Mouse (Mus musculus): Measurements from ENCODE around the gene Irf8. TPM values are rescaled to one million over a fixed set of nuclear protein-coding genes. Genes with fewer than 3 reads are reported as not detected.

The Irf8 gene
- polyA plus RNA-seq, 1 experiment from 2014 or later, result 19.1 TPM

- Histone ChIP-seq H3K4me3 (ENCODE audit: low read length) (0 out of 2 replicates have a peak overlapping the region, but pooled peaks have one; percentile 3), H3K27ac (ENCODE audit: low read length) (peak overlapping the region; percentile 76), H3K9me3 (ENCODE audit: control insufficient read depth, low read length) (no peaks in the 10 kb centered on the region), H3K9ac (ENCODE audit: low read length) (peak overlapping the region; percentile 49), H3K4me2 (ENCODE audit: low read depth, low read length) (peak overlapping the region; percentile 30), H3K4me1 (replicated peaks; ENCODE audit: control insufficient read depth, insufficient read depth, low read length) (peaks cover 21% of the 10 kb centered on the region), H3K36me3 (ENCODE audit: control insufficient read depth, insufficient read depth, low read length) (no peaks in the 10 kb centered on the region), H3K27me3 (ENCODE audit: control insufficient read depth, insufficient read depth, low read depth, low read length) (no peaks in the 10 kb centered on the region)
- no peak; the same call in 1 of the 2 replicates for ATAC-seq (ENCODE audit: low read depth)
- 57% methylated on average over 21 of the region's 21 CpGs for WGBS
These were observed 15.3 kb downstream of the Irf8 start for GRCm38 (mm10) chr8:120751226-120752081.

- H3K9ac ChIP-seq (ENCODE audit: low read length), result peak overlapping the region; percentile 49
These were observed 15.9 kb downstream of the Irf8 start for GRCm38 (mm10) chr8:120752082-120752452.

GRCm38 (mm10) chr8:120753476-120753875, 17.3 kb downstream of the Irf8 start:
- Histone ChIP-seq H3K9me3 (ENCODE audit: control insufficient read depth, low read length) (no peaks in the 10 kb centered on the region), H3K27ac (ENCODE audit: low read length) (no peak overlapping the region), H3K27me3 (ENCODE audit: control insufficient read depth, insufficient read depth, low read depth, low read length) (no peaks in the 10 kb centered on the region), H3K4me2 (ENCODE audit: low read depth, low read length) (no peak overlapping the region), H3K4me3 (ENCODE audit: low read length) (no peak overlapping the region), H3K4me1 (replicated peaks; ENCODE audit: control insufficient read depth, insufficient read depth, low read length) (peaks cover 23% of the 10 kb centered on the region), H3K36me3 (ENCODE audit: control insufficient read depth, insufficient read depth, low read length) (no peaks in the 10 kb centered on the region), H3K9ac (ENCODE audit: low read length) (no peak overlapping the region)
- WGBS, result 94% methylated on average over 22 of the region's 22 CpGs
- no peak for ATAC-seq (ENCODE audit: low read depth)

More at GRCm38 (mm10) chr8:120752082-120752452, 15.9 kb downstream of the Irf8 start:
- no peaks in the 10 kb centered on the region for H3K27me3 ChIP-seq (ENCODE audit: control insufficient read depth, insufficient read depth, low read depth, low read length)
- 0 out of 2 replicates have a peak overlapping the region, but pooled peaks have one; percentile 3 for H3K4me3 ChIP-seq (ENCODE audit: low read length)
- H3K36me3 ChIP-seq (ENCODE audit: control insufficient read depth, insufficient read depth, low read length), result no peaks in the 10 kb centered on the region
- H3K4me1 ChIP-seq (replicated peaks; ENCODE audit: control insufficient read depth, insufficient read depth, low read length), result peaks cover 21% of the 10 kb centered on the region
- 2% methylated on average over 12 of the region's 12 CpGs for WGBS
- no peaks in the 10 kb centered on the region for H3K9me3 ChIP-seq (ENCODE audit: control insufficient read depth, low read length)
- H3K27ac ChIP-seq (ENCODE audit: low read length), result peak overlapping the region; percentile 76
- peak overlapping the region; percentile 30 for H3K4me2 ChIP-seq (ENCODE audit: low read depth, low read length)
- ATAC-seq (ENCODE audit: low read depth), result peak; percentile 82

- H3K4me2 ChIP-seq (ENCODE audit: low read depth, low read length), result no peak overlapping the region
- ATAC-seq (ENCODE audit: low read depth), result no peak
- no peak overlapping the region; the same call in 1 of the 2 replicates for H3K9ac ChIP-seq (ENCODE audit: low read length)
These were observed 19.4 kb downstream of the Irf8 start for GRCm38 (mm10) chr8:120755306-120756297.

GRCm38 (mm10) chr8:120758005-120758404, 21.8 kb downstream of the Irf8 start:
- no peak overlapping the region for H3K27ac ChIP-seq (ENCODE audit: low read length)
- no peaks in the 10 kb centered on the region for H3K36me3 ChIP-seq (ENCODE audit: control insufficient read depth, insufficient read depth, low read length)
- H3K4me1 ChIP-seq (replicated peaks; ENCODE audit: control insufficient read depth, insufficient read depth, low read length), result peaks cover 6% of the 10 kb centered on the region; the same call in 1 of the 2 replicates
- H3K9ac ChIP-seq (ENCODE audit: low read length), result no peak overlapping the region
- ATAC-seq (ENCODE audit: low read depth), result no peak
- no peak overlapping the region for H3K4me2 ChIP-seq (ENCODE audit: low read depth, low read length)
- no peak overlapping the region for H3K4me3 ChIP-seq (ENCODE audit: low read length)
- 59% methylated on average over 4 of the region's 4 CpGs for WGBS
- no peaks in the 10 kb centered on the region for H3K27me3 ChIP-seq (ENCODE audit: control insufficient read depth, insufficient read depth, low read depth, low read length)
- no peaks in the 10 kb centered on the region for H3K9me3 ChIP-seq (ENCODE audit: control insufficient read depth, low read length)

More at GRCm38 (mm10) chr8:120755306-120756297, 19.4 kb downstream of the Irf8 start:
- Histone ChIP-seq H3K27ac (ENCODE audit: low read length) (no peak overlapping the region), H3K4me3 (ENCODE audit: low read length) (no peak overlapping the region), H3K9me3 (ENCODE audit: control insufficient read depth, low read length) (no peaks in the 10 kb centered on the region), H3K27me3 (ENCODE audit: control insufficient read depth, insufficient read depth, low read depth, low read length) (no peaks in the 10 kb centered on the region), H3K36me3 (ENCODE audit: control insufficient read depth, insufficient read depth, low read length) (no peaks in the 10 kb centered on the region), H3K4me1 (replicated peaks; ENCODE audit: control insufficient read depth, insufficient read depth, low read length) (peaks cover 23% of the 10 kb centered on the region)
- WGBS, result 49% methylated on average over 19 of the region's 19 CpGs

- Histone ChIP-seq H3K4me2 (ENCODE audit: low read depth, low read length) (no peak overlapping the region), H3K4me3 (ENCODE audit: low read length) (no peak overlapping the region), H3K27ac (ENCODE audit: low read length) (no peak overlapping the region), H3K4me1 (replicated peaks; ENCODE audit: control insufficient read depth, insufficient read depth, low read length) (peaks cover 6% of the 10 kb centered on the region; the same call in 1 of the 2 replicates), H3K9ac (ENCODE audit: low read length) (no peak overlapping the region), H3K27me3 (ENCODE audit: control insufficient read depth, insufficient read depth, low read depth, low read length) (no peaks in the 10 kb centered on the region), H3K9me3 (ENCODE audit: control insufficient read depth, low read length) (no peaks in the 10 kb centered on the region), H3K36me3 (ENCODE audit: control insufficient read depth, insufficient read depth, low read length) (no peaks in the 10 kb centered on the region)
- 78% methylated on average over 6 of the region's 6 CpGs for WGBS
- no peak for ATAC-seq (ENCODE audit: low read depth)
These were observed 23.7 kb downstream of the Irf8 start for GRCm38 (mm10) chr8:120759847-120760246.

- Histone ChIP-seq H3K27ac (ENCODE audit: low read length) (no peak overlapping the region), H3K9me3 (ENCODE audit: control insufficient read depth, low read length) (no peaks in the 10 kb centered on the region), H3K9ac (ENCODE audit: low read length) (no peak overlapping the region), H3K36me3 (ENCODE audit: control insufficient read depth, insufficient read depth, low read length) (no peaks in the 10 kb centered on the region), H3K4me2 (ENCODE audit: low read depth, low read length) (no peak overlapping the region), H3K27me3 (ENCODE audit: control insufficient read depth, insufficient read depth, low read depth, low read length) (no peaks in the 10 kb centered on the region), H3K4me3 (ENCODE audit: low read length) (no peak overlapping the region), H3K4me1 (replicated peaks; ENCODE audit: control insufficient read depth, insufficient read depth, low read length) (peaks cover 5% of the 10 kb centered on the region; the same call in 1 of the 2 replicates)
- no peak for ATAC-seq (ENCODE audit: low read depth)
- 69% methylated on average over 19 of the region's 19 CpGs for WGBS
These were observed 24.4 kb downstream of the Irf8 start for GRCm38 (mm10) chr8:120760341-120761215.

GRCm38 (mm10) chr8:120763267-120763666, 27.1 kb downstream of the Irf8 start:
- no peaks in the 10 kb centered on the region for H3K9me3 ChIP-seq (ENCODE audit: control insufficient read depth, low read length)
- peak; percentile 69; the same call in 1 of the 2 replicates for ATAC-seq (ENCODE audit: low read depth)
- H3K27ac ChIP-seq (ENCODE audit: low read length), result no peak overlapping the region
- H3K4me2 ChIP-seq (ENCODE audit: low read depth, low read length), result no peak overlapping the region
- H3K4me3 ChIP-seq (ENCODE audit: low read length), result no peak overlapping the region
- no peaks in the 10 kb centered on the region for H3K36me3 ChIP-seq (ENCODE audit: control insufficient read depth, insufficient read depth, low read length)
- WGBS, result 42% methylated on average over 5 of the region's 5 CpGs
- H3K27me3 ChIP-seq (ENCODE audit: control insufficient read depth, insufficient read depth, low read depth, low read length), result no peaks in the 10 kb centered on the region
- H3K9ac ChIP-seq (ENCODE audit: low read length), result no peak overlapping the region
- H3K4me1 ChIP-seq (replicated peaks; ENCODE audit: control insufficient read depth, insufficient read depth, low read length), result no peaks in the 10 kb centered on the region

Data from lung, embryonic 16.5 days (tissue).